Mouse (Mus musculus) activated CD4-positive, CD25-positive, alpha-beta regulatory T cell, adult 4 months (primary cell): Measurements from ENCODE around the gene Pola2. TPM values are rescaled to one million over a fixed set of nuclear protein-coding genes. Genes with fewer than 3 reads are reported as not detected.

Experiments used
- ATAC-seq: one replicate; pipeline ENCODE4 v1.8.0; 2017
- polyA plus RNA-seq, 2 experiments: library from polyadenylated mRNA; unstranded; fragments of 100-300 nt; shearing (Covaris generic); gene quantifications; one replicate each; pipeline ENCODE4 v1.2.1; 2017

Gene Pola2
- 10 to 100 TPM; 16.5 to 17.5 TPM for polyA plus RNA-seq

- ATAC-seq, result peak; percentile 71
These were observed at the start of gene Pola2 for GRCm38 (mm10) chr19:5963883-5964562. Gene Pola2 (minus strand): TSS chr19:5964202.

DNA sequence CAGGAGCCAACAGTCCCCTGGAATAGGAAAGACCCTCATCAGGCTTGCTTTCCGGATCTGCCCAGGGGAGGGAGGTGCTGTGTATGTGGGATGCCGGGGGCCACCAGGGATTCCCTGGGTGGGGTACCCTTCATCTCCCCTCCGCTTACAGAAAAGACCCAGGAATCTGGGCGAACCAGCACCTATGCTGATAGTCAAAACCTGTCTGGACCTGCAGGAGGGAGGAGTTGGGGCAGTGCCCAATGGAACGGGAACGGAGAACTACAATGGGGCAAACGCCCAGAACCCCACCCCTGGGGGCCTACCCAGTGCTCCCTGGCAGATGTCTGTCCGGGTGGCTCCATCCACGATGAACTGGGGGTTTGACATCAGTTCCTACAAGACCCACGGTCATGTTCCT is 49.7 kb upstream of the Pola2 start:
- no peak for ATAC-seq

GRCm38 (mm10) chr19:6009137-6009536 is 45.1 kb upstream of the Pola2 start:
- no peak for ATAC-seq

GRCm38 (mm10) chr19:6007013-6007412 is 43.0 kb upstream of the Pola2 start:
- ATAC-seq, result no peak

DNA sequence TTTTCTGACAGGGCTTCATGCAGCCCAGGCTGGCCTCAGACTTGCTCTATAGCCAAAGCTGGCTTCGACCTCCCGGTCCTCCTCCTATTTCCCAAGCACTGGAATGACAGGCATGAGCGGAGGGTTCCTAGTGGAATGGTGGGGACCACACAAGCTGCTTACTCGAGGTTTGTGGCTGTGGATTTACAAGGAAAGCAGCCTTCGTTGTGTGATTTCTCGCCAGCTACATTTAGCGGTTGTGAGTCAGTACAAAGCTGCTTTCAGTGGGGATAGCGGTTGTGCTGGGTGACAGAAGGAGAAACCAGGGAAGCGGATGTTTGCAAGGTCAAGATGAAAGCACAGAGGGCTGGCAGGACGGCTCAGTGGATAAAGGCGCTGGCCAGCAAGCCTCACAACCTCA is 41.5 kb upstream of the Pola2 start:
- no peak for ATAC-seq

GRCm38 (mm10) chr19:5999969-6000368 is 36.0 kb upstream of the Pola2 start:
- no peak for ATAC-seq

DNA sequence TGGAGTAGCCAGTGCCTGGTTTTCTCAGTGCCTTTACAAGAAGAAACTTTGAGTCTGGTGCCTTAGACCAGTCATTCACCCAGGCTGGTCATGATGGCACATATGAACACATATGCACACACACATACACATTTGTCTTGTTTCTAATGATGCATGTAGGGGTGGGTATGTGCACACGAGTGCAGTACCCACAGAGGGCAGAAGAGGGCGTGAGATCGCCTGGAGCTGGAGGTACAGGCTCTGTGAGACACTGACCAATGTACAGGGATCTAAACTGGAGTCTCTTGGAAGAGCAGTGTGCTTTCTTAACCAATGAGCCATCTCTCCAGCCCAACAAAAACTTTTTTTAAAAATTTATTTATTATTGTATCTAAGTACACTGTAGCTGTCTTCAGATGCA is 34.2 kb upstream of the Pola2 start:
- ATAC-seq, result no peak

- no peak for ATAC-seq
These were observed 30.7 kb upstream of the Pola2 start for GRCm38 (mm10) chr19:5994711-5995110.

DNA sequence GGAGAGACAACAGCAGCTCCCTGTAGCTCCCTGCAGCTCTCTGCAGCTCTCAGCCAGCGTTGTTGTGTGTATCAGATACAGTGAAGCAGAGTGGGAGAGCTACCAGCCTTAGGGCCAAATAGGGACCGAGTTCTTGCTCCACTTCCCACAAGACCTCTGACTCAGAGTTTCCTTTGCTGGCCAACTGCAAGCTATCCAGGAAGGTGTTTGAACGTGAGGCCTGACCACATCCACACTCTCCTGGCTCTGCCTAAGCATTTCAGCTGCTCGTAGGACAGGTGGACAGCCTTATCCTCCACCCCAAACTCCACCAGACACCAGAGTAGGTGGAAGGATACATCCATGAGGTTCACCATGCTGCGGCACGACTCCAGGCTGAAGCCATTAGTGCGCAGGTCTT is 28.0 kb upstream of the Pola2 start:
- ATAC-seq, result no peak

- ATAC-seq, result no peak
These were observed 27.5 kb upstream of the Pola2 start for GRCm38 (mm10) chr19:5991467-5991866.

DNA sequence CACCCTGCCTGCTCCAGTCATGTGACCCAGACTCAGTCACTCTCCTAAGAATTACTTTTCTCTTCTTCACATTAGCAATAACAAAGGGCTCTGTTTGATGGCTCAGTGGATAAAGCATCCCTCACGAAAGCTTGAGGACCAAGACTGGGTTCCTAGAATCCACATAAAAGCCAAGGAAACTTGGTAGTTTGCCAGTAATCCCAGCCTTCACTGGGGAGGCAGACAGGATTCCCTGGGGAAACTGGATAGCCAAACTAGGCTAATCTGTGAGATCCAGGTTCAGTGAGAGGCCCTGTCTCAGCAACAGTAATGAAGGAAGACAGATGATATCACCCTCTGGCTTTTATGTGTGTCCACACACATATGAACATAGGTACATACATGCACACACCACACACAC is 26.9 kb upstream of the Pola2 start:
- ATAC-seq, result no peak

GRCm38 (mm10) chr19:5990033-5990432 is 26.0 kb upstream of the Pola2 start:
- no peak for ATAC-seq

- no peak for ATAC-seq
These were observed 25.6 kb upstream of the Pola2 start for GRCm38 (mm10) chr19:5989585-5989984.

DNA sequence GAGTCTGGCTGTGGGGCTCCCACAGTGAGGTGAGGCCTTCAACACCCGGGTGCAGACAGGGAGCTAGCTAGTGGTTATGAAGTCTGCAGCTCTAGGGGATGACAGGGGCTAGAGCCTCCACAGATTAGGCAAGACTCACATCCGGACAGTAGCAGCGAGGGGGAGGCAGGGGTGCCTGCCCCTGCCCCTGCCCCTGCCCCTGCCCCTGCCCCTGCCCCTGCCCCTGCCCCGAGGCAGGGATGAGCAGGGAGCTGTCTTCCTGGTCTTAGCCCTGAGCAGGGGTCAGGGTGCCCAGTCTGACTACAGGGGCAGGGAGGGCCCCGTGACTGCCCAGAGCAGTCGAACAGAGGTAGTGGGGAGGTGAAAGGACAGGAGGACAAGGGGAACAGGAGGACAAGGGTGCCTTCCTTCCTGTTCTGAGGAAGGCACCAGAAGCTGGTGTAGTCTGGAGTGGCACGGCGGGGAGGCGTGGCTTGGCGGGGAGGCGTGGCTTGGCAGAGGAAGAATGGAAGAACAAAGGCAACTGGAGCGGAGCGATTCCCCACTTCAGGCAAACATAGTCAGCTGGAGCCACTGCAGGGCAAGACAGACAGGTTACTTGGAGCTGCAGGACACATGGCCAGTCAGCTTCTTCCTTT is 24.9 kb upstream of the Pola2 start:
- ATAC-seq, result no peak

GRCm38 (mm10) chr19:5988027-5988814 is 24.2 kb upstream of the Pola2 start:
- no peak for ATAC-seq

DNA sequence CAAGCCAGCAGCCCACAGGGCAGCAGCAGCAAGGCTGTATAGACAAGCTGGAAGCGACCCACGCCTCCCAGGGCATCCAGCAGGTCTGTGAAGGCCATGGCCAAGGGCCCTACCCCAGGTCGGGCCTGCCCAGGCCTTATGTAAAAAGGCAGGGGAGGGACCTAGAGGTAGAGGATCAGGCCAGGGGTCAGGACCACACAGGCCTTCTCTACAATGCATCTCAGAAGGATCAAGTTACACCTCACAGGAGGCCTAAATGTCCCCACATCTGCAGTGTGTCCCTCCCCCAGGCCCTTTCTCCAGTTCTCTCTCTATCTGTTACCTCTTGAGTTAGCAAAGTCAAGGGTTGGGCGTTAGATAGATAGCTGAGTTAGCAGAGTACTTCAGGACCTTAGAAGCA is 22.0 kb upstream of the Pola2 start, which contains the start of gene Slc22a20:
TSS of gene Slc22a20 (minus strand) at position 101 of the 400 bp plus-strand sequence.
- ATAC-seq, result no peak

GRCm38 (mm10) chr19:5980477-5980876 is 16.5 kb upstream of the Pola2 start:
- no peak for ATAC-seq

GRCm38 (mm10) chr19:5977717-5978116 is 13.7 kb upstream of the Pola2 start:
- no peak for ATAC-seq

- no peak for ATAC-seq
These were observed 11.7 kb upstream of the Pola2 start for GRCm38 (mm10) chr19:5975676-5976075.

- no peak for ATAC-seq
These were observed 11.1 kb upstream of the Pola2 start for GRCm38 (mm10) chr19:5975112-5975511.

DNA sequence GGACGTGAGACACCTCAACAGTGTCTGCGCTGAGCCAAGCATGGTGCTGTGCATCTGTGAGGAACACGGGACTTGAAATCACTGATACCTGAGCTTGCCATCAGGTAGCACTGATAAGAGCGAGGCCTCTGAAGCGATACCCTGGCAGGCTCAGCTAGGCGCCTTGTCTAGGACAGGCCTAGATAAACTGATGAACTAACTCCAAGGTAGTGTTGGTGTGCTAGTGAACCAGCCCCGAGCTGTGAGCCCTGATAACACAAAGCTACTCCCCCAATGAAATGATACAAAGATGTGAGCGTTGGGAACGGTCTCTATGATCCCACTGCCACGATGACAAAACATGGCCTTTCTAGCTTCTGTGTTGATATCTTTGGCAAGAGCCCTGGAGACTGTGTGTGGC is 3.7 kb upstream of the Pola2 start:
- ATAC-seq, result no peak

DNA sequence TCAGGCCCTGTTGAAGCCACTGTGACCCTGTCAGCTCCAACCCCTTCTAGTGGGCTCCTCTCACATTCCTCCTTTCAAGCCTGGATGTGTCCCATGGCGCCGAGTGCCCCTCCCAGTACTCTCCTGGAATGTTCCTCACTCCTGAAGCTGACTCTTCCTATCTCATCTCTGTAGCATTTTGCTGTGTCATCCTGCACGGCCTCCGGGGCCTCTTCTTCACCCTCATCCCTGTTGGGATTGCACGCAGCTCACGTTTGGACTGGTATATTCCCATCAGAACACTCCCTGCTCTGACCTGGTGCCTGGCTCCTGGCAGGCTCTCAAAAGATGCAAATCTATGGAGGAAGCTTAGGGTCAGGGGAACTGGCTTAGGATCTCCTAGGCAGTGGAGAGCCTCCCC is 2.8 kb upstream of the Pola2 start:
- no peak for ATAC-seq

DNA sequence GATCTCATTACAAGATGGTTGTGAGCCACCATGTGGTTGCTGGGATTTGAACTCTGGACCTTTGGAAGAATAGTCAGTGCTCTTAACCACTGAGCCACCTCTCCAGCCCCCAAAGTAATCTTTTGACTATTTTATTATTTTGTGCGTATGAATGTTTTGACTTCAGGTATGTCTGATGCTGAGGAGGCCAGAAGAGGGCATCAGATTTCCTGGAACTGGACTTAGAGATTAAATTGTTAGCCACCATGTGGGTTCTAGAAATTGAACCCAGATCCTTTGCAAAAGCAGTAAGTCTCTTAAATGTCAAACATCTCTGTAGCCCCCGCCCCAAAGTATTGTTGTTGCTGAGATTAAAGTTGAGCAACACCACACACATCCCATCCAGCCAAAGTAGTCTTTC is 1.9 kb upstream of the Pola2 start:
- no peak for ATAC-seq

DNA sequence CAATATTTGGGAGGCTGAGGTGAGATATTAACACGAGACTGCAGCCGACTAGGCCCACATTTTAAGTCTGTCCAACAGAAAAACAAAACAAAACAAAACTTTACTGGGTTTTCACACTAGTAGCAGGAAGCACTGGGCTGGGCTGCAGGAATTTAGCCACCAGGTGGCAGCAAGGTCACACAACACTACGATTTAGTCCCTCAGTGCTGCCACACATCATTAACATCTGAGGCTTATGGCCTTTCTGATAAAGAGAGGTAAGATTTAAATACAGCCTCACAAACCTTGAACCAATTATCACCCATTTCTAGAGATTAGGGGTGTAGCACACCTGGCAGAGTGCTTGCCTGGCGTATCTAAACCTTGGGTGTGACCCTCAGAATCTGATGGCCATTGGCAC is 1.3 kb upstream of the Pola2 start:
- ATAC-seq, result peak; percentile 55
